Mouse (Mus musculus) spleen, postnatal 4 days (tissue): Measurements from ENCODE around the gene Fam172a.

ENCODE experiments used
- DNase-seq, 2 experiments: peaks; one replicate each; pipeline ENCODE4 v3.0.0; 2022; ENCODE audit warnings: low spot score in 2 of 2

Gene Fam172a

GRCm38 (mm10) chr13:77959493-77960272 is 257.9 kb downstream of the Fam172a start:
- no peak for DNase-seq

DNA sequence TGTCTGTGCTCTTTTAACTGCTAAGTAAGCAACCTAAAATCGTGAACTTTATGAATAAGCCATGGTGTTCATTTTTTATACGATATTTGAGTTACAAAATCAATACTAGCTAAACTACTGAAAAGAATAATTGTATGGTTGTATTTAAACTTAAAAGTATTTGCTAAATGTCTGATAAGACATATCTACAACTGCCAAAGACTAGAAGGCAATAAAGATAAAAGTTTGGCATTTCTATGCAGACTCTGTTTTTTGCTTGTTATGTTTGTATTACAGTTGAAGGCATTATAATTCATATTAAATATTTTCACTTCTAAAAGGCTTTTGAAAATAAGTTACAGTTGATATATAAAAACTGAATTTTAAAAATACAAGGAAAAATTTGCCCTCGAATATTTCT is 274.4 kb downstream of the Fam172a start:
- DNase-seq = no peak

DNA sequence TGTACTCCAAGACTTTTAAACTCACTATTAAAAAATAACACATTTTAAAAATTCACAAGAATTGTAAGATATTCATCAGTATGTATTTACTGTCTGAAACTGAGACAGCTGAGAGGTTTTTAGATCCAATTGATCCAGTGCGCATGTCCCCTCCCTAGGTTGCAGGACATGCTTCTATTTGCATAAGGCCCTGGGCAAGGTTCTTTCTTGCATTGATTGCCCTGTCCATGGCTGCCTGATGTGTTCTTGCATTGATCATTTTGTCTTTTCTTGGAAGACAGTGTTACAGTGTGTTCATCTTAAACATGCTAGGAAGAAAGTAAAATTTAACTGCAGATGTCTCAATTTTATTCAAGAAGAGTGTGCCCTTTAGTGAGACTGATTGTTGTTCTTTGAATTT is 275.3 kb downstream of the Fam172a start:
- DNase-seq = no peak

DNA sequence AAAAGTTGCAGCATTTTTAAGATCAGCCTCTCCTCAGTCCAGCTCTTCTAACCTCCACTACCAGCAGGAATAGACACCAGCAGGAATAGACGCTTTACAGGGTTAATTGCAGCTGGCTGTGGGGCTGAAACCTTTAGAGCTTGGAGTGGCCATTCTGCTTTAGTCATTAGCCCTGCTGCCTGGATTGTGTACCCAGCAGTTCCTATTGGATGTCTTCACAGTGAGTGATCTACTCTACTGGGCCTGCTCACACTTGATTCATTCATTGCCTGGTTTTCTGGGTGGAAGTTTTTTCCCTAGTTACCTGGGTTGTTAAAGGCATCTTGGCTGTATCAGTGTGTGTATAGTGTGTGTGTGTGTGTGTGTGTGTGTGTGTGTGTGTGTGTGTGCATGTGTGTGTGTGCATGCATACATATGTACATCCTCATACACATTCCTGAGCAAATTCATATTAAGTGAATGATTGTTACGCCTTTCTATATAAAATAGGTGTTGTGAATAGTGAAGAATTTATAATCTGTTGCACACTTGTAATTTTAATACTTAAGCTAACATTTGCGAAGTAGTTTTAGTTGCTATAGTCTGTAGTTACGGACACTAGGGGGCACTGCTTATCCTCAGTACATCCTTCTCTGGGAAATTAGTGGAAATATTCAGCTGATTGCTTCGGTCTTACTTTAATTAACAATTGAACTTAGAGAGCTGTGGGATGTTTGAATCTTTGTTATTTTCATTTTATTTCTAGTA is 280.4 kb downstream of the Fam172a start:
- DNase-seq = no peak

- DNase-seq = no peak
Observed at GRCm38 (mm10) chr13:77982852-77983202, 281.0 kb downstream of the Fam172a start.

GRCm38 (mm10) chr13:77991189-77991886 is 289.5 kb downstream of the Fam172a start:
- no peak for DNase-seq

- no peak for DNase-seq
Observed at GRCm38 (mm10) chr13:78004649-78005048, 302.8 kb downstream of the Fam172a start.

DNA sequence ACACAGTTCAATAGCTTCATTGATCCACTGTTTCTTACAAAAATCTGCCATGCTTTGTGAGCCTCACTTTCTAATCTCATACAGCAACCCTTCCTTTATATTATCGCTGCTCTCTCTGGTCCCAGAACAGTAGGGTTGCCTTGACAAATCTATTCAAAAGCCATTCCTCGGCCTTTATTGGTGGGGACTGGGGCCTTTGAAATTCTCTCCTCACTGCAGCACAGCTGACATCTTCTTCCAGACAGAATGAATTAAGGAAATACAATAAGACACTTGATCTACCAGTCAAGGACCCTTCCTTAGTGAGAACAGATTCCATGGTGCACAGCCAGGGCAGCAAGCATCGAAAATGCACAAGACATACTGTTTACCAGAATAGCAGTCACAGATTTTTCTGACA is 303.5 kb downstream of the Fam172a start:
- no peak for DNase-seq

GRCm38 (mm10) chr13:78010176-78010575 is 308.3 kb downstream of the Fam172a start:
- DNase-seq = no peak

DNA sequence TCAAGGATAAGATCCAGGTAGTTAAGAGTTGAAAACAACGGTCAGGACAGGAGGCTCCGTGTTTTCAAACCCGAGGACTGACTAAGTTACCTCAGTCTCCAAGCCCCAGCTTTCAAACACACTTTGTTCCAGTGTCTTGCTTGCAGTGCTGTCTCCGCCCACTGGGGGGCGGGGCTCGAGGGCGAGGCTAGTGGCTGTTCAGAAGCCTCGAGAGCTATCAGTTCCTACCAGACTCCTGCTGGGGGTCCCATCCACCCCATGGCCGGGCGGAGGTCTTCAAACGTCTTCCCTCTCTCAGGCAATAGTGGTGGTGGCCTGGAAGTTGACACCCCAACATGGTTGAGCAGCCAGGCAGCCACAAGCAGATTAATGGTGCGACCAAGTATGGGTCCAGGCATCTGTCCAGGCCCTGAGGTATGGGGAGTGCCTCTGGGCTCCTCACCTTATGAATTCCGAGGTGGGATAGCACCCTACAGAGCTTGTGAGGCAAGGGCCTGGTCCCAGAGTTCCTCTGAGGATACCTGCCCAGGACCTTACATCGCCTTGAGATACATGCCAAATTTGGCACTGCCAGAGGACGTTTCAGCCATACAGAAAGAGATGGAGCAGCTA is 323.0 kb downstream of the Fam172a start, which contains the start of gene Pou5f2:
Pou5f2 (plus strand) TSS at position 220 of the 612 bp plus-strand sequence.
- DNase-seq = peak; percentile 28 to 71

DNA sequence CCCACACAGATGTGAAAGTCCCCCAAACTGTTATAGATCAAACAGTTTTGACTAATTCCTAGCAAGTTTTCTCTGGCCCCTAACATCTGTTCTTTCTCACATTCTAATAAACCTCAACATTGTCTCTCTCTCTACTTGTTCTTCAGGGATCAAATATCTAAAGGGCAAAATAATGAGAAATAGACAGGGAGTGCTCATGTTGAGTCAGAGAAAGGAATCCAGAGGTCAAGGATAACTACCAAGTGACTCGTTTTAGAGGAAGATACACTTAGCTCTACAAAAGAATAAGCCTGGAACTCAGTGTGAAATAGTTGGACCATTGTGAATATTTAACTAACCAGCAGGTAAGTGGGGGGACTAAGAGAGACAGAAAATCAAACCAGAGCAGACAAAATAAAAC is 331.0 kb downstream of the Fam172a start:
- no peak for DNase-seq

DNA sequence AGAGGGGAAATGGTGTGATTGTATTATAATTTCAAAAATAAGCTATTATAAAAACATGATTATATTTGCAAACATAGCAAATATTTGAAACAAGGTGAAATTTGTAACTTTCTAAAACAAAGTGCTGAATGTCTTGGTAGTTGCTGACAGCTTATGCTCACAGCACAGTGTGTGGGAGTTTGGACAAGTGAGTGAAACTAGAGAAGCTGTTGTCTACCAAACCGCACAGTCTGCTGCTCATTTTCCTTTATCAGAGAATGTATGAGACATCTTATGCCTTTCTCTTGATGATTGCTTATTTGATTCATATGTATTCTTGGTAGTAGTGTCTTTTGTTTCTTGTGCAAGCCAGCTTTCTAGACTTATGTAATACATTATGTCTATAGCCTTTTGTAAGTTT is 335.4 kb downstream of the Fam172a start:
- DNase-seq = no peak

DNA sequence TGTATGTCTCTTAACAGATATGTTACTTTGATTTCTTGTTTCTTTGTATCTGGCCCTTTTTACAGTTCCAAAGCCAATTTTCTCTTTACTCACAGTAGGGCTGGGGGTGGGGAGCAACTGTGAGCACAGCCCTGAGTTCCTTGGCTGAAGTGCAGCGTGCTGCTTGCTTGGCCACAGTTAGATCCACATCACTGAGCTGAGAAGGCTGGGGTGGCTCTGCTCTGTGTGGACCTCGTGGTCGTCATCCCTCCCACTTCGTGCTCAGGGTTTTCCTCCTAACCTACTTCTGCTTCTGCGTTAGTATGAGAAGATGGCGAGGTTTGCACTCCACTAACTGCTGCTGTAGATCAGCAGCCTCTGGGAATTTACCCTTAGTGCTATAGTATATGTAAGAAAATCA is 341.4 kb downstream of the Fam172a start:
- no peak for DNase-seq

DNA sequence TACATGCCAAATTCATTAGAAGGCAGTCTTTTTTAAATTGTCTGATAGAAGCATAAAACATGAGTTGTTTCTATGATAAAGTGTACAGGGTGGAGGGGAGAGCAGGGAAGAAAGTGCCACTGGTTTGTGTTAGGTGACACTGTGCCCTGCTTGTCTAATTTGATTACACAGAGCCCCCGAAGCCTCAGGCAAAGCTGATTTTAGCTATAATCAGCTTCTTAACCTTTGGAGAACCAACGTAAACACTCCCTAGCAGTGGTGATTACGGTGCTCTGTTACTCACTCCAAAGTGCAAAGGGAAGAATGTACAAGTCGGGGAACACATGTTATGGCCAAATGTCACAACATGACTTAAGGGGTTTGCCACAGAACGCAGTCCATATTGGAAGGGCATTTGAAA is 343.3 kb downstream of the Fam172a start:
- DNase-seq = no peak

GRCm38 (mm10) chr13:78087751-78088150 is 385.9 kb downstream of the Fam172a start:
- DNase-seq = no peak

- DNase-seq = no peak
Observed at GRCm38 (mm10) chr13:78090701-78091100, 388.9 kb downstream of the Fam172a start.

GRCm38 (mm10) chr13:78091949-78092348 is 390.1 kb downstream of the Fam172a start:
- DNase-seq = no peak

DNA sequence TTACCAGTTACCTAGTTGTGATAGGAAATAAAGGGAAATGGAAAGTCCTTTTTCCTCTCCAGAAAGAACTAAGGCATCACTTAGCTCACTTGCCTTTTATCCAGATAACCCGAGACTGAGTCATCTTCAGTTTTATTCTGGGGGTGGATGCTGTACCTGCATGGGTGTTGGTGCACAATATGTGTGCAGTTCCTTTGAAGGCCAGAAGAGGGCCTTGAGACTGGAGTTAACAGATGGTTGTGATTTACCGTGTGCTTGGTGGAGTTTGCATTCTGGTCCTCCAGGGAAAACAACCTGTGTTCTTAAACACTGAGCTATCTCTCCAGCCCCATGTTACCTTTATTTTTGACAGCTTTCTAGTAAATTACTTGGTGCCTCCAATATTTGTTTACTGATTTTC is 392.5 kb downstream of the Fam172a start:
- DNase-seq = no peak

- no peak for DNase-seq
Observed at GRCm38 (mm10) chr13:78095071-78095973, 393.5 kb downstream of the Fam172a start.

- no peak for DNase-seq
Observed at GRCm38 (mm10) chr13:78098858-78099445, 397.1 kb downstream of the Fam172a start.
